Mouse (Mus musculus): ENCODE data around the gene Dab1. TPM values are rescaled to one million over a fixed set of nuclear protein-coding genes. Genes with fewer than 3 reads are reported as not detected.
A peak's percentile ranks its signal among the peaks of the same experiment; 100 is the strongest.

Gene Dab1
- polyA plus RNA-seq, 1 experiment from 2014 or later, result 123 TPM

DNA sequence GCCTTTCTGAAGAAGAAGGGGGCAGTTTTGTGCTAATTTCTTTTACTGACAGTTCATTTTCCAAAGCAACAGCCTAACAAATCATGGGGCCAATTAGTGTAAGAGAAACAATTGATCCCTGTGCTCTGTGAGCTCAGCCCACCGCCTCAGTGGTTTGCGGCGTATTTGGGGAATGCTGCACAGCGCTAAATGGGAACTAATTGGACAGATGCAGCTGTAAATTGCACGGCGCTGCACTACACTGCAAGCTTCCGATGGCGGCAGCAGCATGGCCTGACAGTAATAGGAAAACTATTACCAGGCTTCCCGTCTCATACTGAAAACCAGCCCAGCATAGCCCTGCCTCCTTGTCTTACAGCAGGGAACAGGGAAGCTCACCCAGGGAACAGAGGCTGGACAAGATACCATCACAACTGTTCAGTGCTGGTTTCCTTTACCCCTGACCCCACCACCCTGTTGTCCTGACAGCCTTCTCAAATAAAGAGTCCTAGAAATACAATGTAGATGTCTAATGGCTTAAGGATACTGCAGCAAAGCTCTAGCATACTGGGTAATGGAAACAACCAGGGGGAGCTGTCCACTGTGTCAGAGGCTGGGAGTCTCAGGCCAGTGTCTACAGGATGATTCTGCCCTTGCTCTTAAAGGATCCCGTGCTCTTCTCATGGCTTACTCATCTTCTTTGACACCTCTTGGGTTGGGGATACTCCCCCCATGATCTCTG lies 1047.8 kb downstream of the Dab1 start:
- Histone ChIP-seq H3K9me3 (replicated peaks; ENCODE audit: control insufficient read depth, low read length, poor library complexity, severe bottlenecking) (no peaks in the 10 kb centered on the region), H3K4me2 (ENCODE audit: low read length) (no peak overlapping the region), H3K27me3 (ENCODE audit: control insufficient read depth, insufficient read depth, low read depth, low read length) (no peaks in the 10 kb centered on the region), H3K4me3 (ENCODE audit: low read depth, low read length) (no peak overlapping the region), H3K36me3 (ENCODE audit: control insufficient read depth, insufficient read depth, low read length) (no peaks in the 10 kb centered on the region), H3K4me1 (ENCODE audit: control insufficient read depth, insufficient read depth, low read length) (peaks cover 2% of the 10 kb centered on the region; the same call in 1 of the 2 replicates), H3K27ac (ENCODE audit: low read length) (no peak overlapping the region), H3K9ac (ENCODE audit: low read depth, low read length) (no peak overlapping the region)
- ATAC-seq, result peak; percentile 45; the same call in 1 of the 2 replicates
- 62% methylated on average over 10 of the region's 10 CpGs for WGBS

DNA sequence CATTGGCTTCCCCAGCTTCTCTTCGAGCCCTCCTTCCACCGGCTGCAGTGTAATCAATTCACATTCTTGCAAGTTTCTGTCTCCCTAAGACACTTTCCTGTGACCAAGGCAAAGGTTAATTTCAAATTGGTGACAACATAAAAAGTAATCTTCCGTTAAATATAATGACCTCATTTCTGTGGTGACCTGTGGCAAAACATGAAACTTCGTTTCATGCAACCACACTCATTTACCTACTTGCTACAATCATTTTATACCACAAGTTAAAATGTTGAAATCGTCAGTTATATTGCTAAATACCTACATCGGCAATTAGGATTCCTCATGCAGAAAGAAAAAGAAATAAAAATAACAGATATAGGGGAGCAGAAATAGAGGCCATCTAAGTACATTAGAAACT lies 1048.9 kb downstream of the Dab1 start:
- no peaks in the 10 kb centered on the region for H3K36me3 ChIP-seq (ENCODE audit: control insufficient read depth, insufficient read depth, low read length)
- H3K4me1 ChIP-seq (ENCODE audit: control insufficient read depth, insufficient read depth, low read length), result peaks cover 2% of the 10 kb centered on the region
- H3K4me2 ChIP-seq (ENCODE audit: low read length), result no peak overlapping the region
- H3K27ac ChIP-seq (ENCODE audit: low read length), result no peak overlapping the region
- no peak overlapping the region for H3K9ac ChIP-seq (ENCODE audit: low read depth, low read length)
- no peak overlapping the region for H3K4me3 ChIP-seq (ENCODE audit: low read depth, low read length)
- WGBS, result 83% methylated on average over 6 of the region's 6 CpGs
- no peak for ATAC-seq
- H3K27me3 ChIP-seq (ENCODE audit: control insufficient read depth, insufficient read depth, low read depth, low read length), result no peaks in the 10 kb centered on the region
- H3K9me3 ChIP-seq (replicated peaks; ENCODE audit: control insufficient read depth, low read length, poor library complexity, severe bottlenecking), result no peaks in the 10 kb centered on the region

- H3K9ac ChIP-seq (ENCODE audit: low read depth, low read length), result no peak overlapping the region
- H3K4me2 ChIP-seq (ENCODE audit: low read length), result no peak overlapping the region
- no peak overlapping the region for H3K27ac ChIP-seq (ENCODE audit: low read length)
- H3K4me3 ChIP-seq (ENCODE audit: low read depth, low read length), result no peak overlapping the region
- no peaks in the 10 kb centered on the region for H3K36me3 ChIP-seq (ENCODE audit: control insufficient read depth, insufficient read depth, low read length)
- H3K4me1 ChIP-seq (ENCODE audit: control insufficient read depth, insufficient read depth, low read length), result peaks cover 2% of the 10 kb centered on the region; the same call in 1 of the 2 replicates
- H3K9me3 ChIP-seq (replicated peaks; ENCODE audit: control insufficient read depth, low read length, poor library complexity, severe bottlenecking), result no peaks in the 10 kb centered on the region
- WGBS, result 91% methylated on average over 3 of the region's 3 CpGs
- ATAC-seq, result no peak
- no peaks in the 10 kb centered on the region for H3K27me3 ChIP-seq (ENCODE audit: control insufficient read depth, insufficient read depth, low read depth, low read length)
Measured at GRCm38 (mm10) chr4:104669406-104669805, 1050.2 kb downstream of the Dab1 start.

GRCm38 (mm10) chr4:104670741-104671140 lies 1051.6 kb downstream of the Dab1 start:
- ATAC-seq, result no peak
- H3K4me3 ChIP-seq (ENCODE audit: low read depth, low read length), result no peak overlapping the region

GRCm38 (mm10) chr4:104673317-104673716 lies 1054.2 kb downstream of the Dab1 start:
- ATAC-seq, result no peak
- WGBS, result 76% methylated on average over 3 of the region's 3 CpGs
- no peaks in the 10 kb centered on the region for H3K36me3 ChIP-seq (ENCODE audit: control insufficient read depth, insufficient read depth, low read length)
- no peak overlapping the region for H3K4me2 ChIP-seq (ENCODE audit: low read length)
- H3K4me1 ChIP-seq (ENCODE audit: control insufficient read depth, insufficient read depth, low read length), result peaks cover 2% of the 10 kb centered on the region; the same call in 1 of the 2 replicates
- H3K27me3 ChIP-seq (ENCODE audit: control insufficient read depth, insufficient read depth, low read depth, low read length), result no peaks in the 10 kb centered on the region
- H3K9ac ChIP-seq (ENCODE audit: low read depth, low read length), result no peak overlapping the region
- no peak overlapping the region for H3K27ac ChIP-seq (ENCODE audit: low read length)
- H3K9me3 ChIP-seq (replicated peaks; ENCODE audit: control insufficient read depth, low read length, poor library complexity, severe bottlenecking), result no peaks in the 10 kb centered on the region
- no peak overlapping the region for H3K4me3 ChIP-seq (ENCODE audit: low read depth, low read length)

More at GRCm38 (mm10) chr4:104670741-104671140, 1051.6 kb downstream of the Dab1 start:
- H3K4me2 ChIP-seq (ENCODE audit: low read length), result no peak overlapping the region
- no peak overlapping the region for H3K9ac ChIP-seq (ENCODE audit: low read depth, low read length)
- no peaks in the 10 kb centered on the region for H3K27me3 ChIP-seq (ENCODE audit: control insufficient read depth, insufficient read depth, low read depth, low read length)
- no peaks in the 10 kb centered on the region for H3K36me3 ChIP-seq (ENCODE audit: control insufficient read depth, insufficient read depth, low read length)
- peaks cover 2% of the 10 kb centered on the region; the same call in 1 of the 2 replicates for H3K4me1 ChIP-seq (ENCODE audit: control insufficient read depth, insufficient read depth, low read length)
- H3K9me3 ChIP-seq (replicated peaks; ENCODE audit: control insufficient read depth, low read length, poor library complexity, severe bottlenecking), result no peaks in the 10 kb centered on the region
- no peak overlapping the region for H3K27ac ChIP-seq (ENCODE audit: low read length)

- Histone ChIP-seq H3K9me3 (replicated peaks; ENCODE audit: control insufficient read depth, low read length, poor library complexity, severe bottlenecking) (no peaks in the 10 kb centered on the region), H3K4me3 (ENCODE audit: low read depth, low read length) (no peak overlapping the region), H3K27ac (ENCODE audit: low read length) (no peak overlapping the region), H3K27me3 (ENCODE audit: control insufficient read depth, insufficient read depth, low read depth, low read length) (no peaks in the 10 kb centered on the region), H3K9ac (ENCODE audit: low read depth, low read length) (no peak overlapping the region), H3K36me3 (ENCODE audit: control insufficient read depth, insufficient read depth, low read length) (no peaks in the 10 kb centered on the region), H3K4me2 (ENCODE audit: low read length) (no peak overlapping the region), H3K4me1 (ENCODE audit: control insufficient read depth, insufficient read depth, low read length) (peaks cover 2% of the 10 kb centered on the region; the same call in 1 of the 2 replicates)
- ATAC-seq, result no peak
- 87% methylated on average over 5 of the region's 5 CpGs for WGBS
Measured at GRCm38 (mm10) chr4:104674706-104675105, 1055.5 kb downstream of the Dab1 start.

GRCm38 (mm10) chr4:104678234-104678633 lies 1059.1 kb downstream of the Dab1 start:
- no peaks in the 10 kb centered on the region for H3K27me3 ChIP-seq (ENCODE audit: control insufficient read depth, insufficient read depth, low read depth, low read length)
- no peaks in the 10 kb centered on the region for H3K36me3 ChIP-seq (ENCODE audit: control insufficient read depth, insufficient read depth, low read length)
- no peaks in the 10 kb centered on the region for H3K4me1 ChIP-seq (ENCODE audit: control insufficient read depth, insufficient read depth, low read length)
- no peak overlapping the region for H3K9ac ChIP-seq (ENCODE audit: low read depth, low read length)
- no peak overlapping the region for H3K27ac ChIP-seq (ENCODE audit: low read length)
- H3K4me3 ChIP-seq (ENCODE audit: low read depth, low read length), result no peak overlapping the region
- no peak for ATAC-seq
- 74% methylated on average over 7 of the region's 7 CpGs for WGBS
- H3K9me3 ChIP-seq (replicated peaks; ENCODE audit: control insufficient read depth, low read length, poor library complexity, severe bottlenecking), result no peaks in the 10 kb centered on the region
- no peak overlapping the region for H3K4me2 ChIP-seq (ENCODE audit: low read length)

- no peaks in the 10 kb centered on the region for H3K4me1 ChIP-seq (ENCODE audit: control insufficient read depth, insufficient read depth, low read length)
- no peak overlapping the region for H3K4me3 ChIP-seq (ENCODE audit: low read depth, low read length)
- no peak overlapping the region for H3K27ac ChIP-seq (ENCODE audit: low read length)
- no peak for ATAC-seq
- H3K27me3 ChIP-seq (ENCODE audit: control insufficient read depth, insufficient read depth, low read depth, low read length), result no peaks in the 10 kb centered on the region
- H3K4me2 ChIP-seq (ENCODE audit: low read length), result no peak overlapping the region
- no peak overlapping the region for H3K9ac ChIP-seq (ENCODE audit: low read depth, low read length)
- WGBS, result 82% methylated on average over 4 of the region's 4 CpGs
- H3K36me3 ChIP-seq (ENCODE audit: control insufficient read depth, insufficient read depth, low read length), result no peaks in the 10 kb centered on the region
- no peaks in the 10 kb centered on the region for H3K9me3 ChIP-seq (replicated peaks; ENCODE audit: control insufficient read depth, low read length, poor library complexity, severe bottlenecking)
Measured at GRCm38 (mm10) chr4:104680475-104680874, 1061.3 kb downstream of the Dab1 start.

DNA sequence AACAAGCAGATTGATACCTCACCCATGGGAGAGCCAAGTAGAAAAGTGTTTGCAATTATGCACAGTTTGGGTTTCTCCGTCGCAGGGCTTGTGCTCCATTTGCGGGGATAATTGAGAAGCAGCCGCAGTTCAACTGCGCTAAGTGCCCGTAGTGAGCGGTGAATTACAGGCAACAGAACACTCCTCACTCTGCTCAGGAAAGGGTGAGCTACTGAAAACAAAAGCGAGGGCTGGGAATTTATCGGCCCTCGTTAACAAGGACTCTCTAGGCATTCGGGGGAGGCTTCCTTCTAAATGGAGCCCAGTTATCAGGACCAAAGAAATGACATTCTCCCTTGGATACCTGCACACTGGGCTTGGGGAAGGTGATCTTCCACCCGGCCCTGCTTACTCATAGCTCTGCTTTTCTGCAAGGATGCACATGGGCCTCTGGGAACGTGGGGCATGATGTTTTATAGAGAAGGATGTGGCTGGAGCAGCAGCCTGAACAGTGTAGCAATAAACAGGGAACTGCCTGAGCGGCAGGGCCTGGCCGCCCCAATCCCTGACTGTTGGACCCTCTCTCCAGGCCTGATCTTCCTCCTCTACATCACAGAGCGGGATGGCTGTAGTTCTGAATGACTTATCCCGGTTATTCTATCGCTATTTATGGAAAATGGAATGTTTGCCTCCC lies 1067.1 kb downstream of the Dab1 start:
- 53% methylated on average over 18 of the region's 18 CpGs for WGBS
- no peaks in the 10 kb centered on the region for H3K27me3 ChIP-seq (ENCODE audit: control insufficient read depth, insufficient read depth, low read depth, low read length)
- H3K4me2 ChIP-seq (ENCODE audit: low read length), result no peak overlapping the region
- H3K4me1 ChIP-seq (ENCODE audit: control insufficient read depth, insufficient read depth, low read length), result peaks cover 19% of the 10 kb centered on the region; the same call in 1 of the 2 replicates
- no peak for ATAC-seq
- H3K9me3 ChIP-seq (replicated peaks; ENCODE audit: control insufficient read depth, low read length, poor library complexity, severe bottlenecking), result no peaks in the 10 kb centered on the region
- no peak overlapping the region for H3K4me3 ChIP-seq (ENCODE audit: low read depth, low read length)
- peak overlapping the region; percentile 21; the same call in 1 of the 2 replicates for H3K27ac ChIP-seq (ENCODE audit: low read length)
- no peak overlapping the region for H3K9ac ChIP-seq (ENCODE audit: low read depth, low read length)
- no peaks in the 10 kb centered on the region for H3K36me3 ChIP-seq (ENCODE audit: control insufficient read depth, insufficient read depth, low read length)
